Mouse (Mus musculus) neural tube, embryonic 14.5 days (tissue): Measurements from ENCODE around the gene Nfkbiz. TPM values are rescaled to one million over a fixed set of nuclear protein-coding genes. Genes with fewer than 3 reads are reported as not detected.
"Not testable (repeated sequence)": the region's sequence is repeated elsewhere in the genome, so short reads cannot be mapped to it uniquely, and the experiment has no call there.

Source experiments
- ATAC-seq: fragments of 200-750 bp; cut with Nextera tagmentation; 2 replicates; pipeline ENCODE4 v1.8.0; 2017; ENCODE audit warnings: low read depth, mild to moderate bottlenecking, moderate TSS enrichment, moderate library complexity
- H3K27ac ChIP-seq: fragments of 300-500 bp; sonication (generic); 2 replicates; pipeline ENCODE4 v1.5.1; 2014; ENCODE audit warnings: low read depth, mild to moderate bottlenecking, control low read depth, low read length, moderate library complexity, mixed read lengths
- H3K27me3 ChIP-seq: fragments of 300-500 bp; sonication (generic); 2 replicates; pipeline ENCODE4 v1.6.1; 2014; ENCODE audit warnings: low read length; ENCODE audit not compliant: control insufficient read depth, insufficient read depth
- H3K36me3 ChIP-seq: fragments of 300-500 bp; sonication (generic); 2 replicates; pipeline ENCODE4 v1.6.1; 2014; ENCODE audit warnings: low read length, mixed read lengths; ENCODE audit not compliant: control insufficient read depth, insufficient read depth
- H3K4me1 ChIP-seq: fragments of 300-500 bp; sonication (generic); 2 replicates; pipeline ENCODE4 v1.6.1; 2014; ENCODE audit warnings: low read length; ENCODE audit not compliant: control insufficient read depth, insufficient read depth
- H3K4me2 ChIP-seq: fragments of 300-500 bp; sonication (generic); 2 replicates; pipeline ENCODE4 v1.6.1; 2014; ENCODE audit warnings: mild to moderate bottlenecking, low read depth, low read length, control low read depth
- H3K4me3 ChIP-seq: fragments of 300-500 bp; sonication (generic); 2 replicates; pipeline ENCODE4 v1.5.1; 2014; ENCODE audit warnings: low read depth, low read length, control low read depth, mixed read lengths
- H3K9ac ChIP-seq: fragments of 300-500 bp; sonication (generic); replicated peaks from 2 replicates; pipeline ENCODE4 v1.6.1; 2014; ENCODE audit warnings: low read depth, mild to moderate bottlenecking, control low read depth, low read length, mixed read lengths
- H3K9me3 ChIP-seq: fragments of 300-500 bp; sonication (generic); 2 replicates; pipeline ENCODE4 v1.6.1; 2016; ENCODE audit warnings: low read length; ENCODE audit not compliant: control insufficient read depth
- WGBS: fragments of 180-500 bp; shearing (Covaris S2); extraction: QIAGEN DNeasy Blood & Tissue Kit; methylation state at CpG from one replicate; pipeline ENCODE4 v1.1.7; 2014; 5-methylcytosine and 5-hydroxymethylcytosine counted together
- polyA plus RNA-seq: library from polyadenylated mRNA; unstranded; fragments of >200 nt; fragmentation: Nextera tagmentation; extraction: Ambion mirVana; gene quantifications from 2 replicates; pipeline ENCODE4 v1.2.1, GENCODE M21; 2014

The Nfkbiz gene
- 1.8 and 2.2 TPM in 2 replicates for polyA plus RNA-seq

DNA sequence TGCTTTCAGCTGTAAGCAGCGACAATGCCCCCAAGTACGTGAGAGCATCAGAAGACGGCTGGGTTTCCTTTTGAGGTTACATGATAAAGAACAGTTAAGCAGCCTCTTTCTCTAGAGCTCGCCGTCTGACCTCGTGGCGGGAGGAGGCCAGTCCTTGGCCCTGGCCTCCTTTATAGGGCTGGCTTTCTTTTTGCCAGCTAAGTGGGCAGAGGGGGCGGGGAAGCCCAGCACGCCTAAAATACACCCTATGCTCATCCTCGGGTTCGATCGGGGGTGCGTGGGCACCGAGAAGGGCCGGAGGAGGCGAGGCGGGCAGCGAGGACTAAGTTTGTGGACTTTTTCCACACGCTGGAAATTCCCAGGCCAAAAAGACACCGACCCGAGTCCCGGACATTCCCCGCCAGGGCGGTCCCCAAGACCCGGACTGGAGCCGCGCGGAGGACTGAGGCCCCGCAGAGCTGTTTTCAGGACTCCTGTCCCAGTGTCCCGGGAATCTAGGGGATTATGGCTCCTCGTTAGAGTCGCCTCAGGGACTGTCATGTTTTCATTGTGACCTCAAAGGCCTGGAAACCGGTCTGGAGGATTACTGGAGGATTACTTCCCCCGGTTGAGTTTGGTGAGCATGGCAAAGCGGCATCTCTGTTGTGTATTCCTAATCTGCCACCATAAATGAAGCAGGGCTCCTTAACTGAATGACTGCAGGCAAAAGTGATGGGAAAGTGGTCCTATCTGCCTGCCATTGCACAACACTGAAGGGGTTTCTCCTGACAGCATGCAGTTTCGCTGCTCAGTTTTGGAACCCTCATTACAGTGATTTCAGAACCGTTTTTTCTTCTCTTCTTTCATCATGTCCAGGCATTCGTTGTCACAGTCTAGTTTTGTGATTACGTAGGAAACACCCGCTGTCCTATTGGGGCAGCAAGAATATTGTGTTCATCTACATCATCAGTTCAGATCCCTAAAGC, at the start of gene Nfkbiz:
Nfkbiz (minus strand) TSS at position 390 of the 965 bp plus-strand sequence.
- H3K4me3 ChIP-seq, result peak within 1 kb of the TSS; percentile 58
- 1% methylated on average over 40 of the region's 40 CpGs for WGBS
- peak within 1 kb of the TSS; percentile 75 for H3K4me2 ChIP-seq
- H3K27me3 ChIP-seq, result no peaks in the 10 kb centered on the region
- no peaks in the 10 kb centered on the region for H3K36me3 ChIP-seq
- H3K9ac ChIP-seq, result peak within 1 kb of the TSS; percentile 63
- H3K4me1 ChIP-seq, result 0 out of 2 replicates have a peak, but pooled peaks cover 5% of the 10 kb centered on the region
- H3K9me3 ChIP-seq, result no peaks in the 10 kb centered on the region
- H3K27ac ChIP-seq, result peak within 1 kb of the TSS; percentile 64
- peak; percentile 94 for ATAC-seq

DNA sequence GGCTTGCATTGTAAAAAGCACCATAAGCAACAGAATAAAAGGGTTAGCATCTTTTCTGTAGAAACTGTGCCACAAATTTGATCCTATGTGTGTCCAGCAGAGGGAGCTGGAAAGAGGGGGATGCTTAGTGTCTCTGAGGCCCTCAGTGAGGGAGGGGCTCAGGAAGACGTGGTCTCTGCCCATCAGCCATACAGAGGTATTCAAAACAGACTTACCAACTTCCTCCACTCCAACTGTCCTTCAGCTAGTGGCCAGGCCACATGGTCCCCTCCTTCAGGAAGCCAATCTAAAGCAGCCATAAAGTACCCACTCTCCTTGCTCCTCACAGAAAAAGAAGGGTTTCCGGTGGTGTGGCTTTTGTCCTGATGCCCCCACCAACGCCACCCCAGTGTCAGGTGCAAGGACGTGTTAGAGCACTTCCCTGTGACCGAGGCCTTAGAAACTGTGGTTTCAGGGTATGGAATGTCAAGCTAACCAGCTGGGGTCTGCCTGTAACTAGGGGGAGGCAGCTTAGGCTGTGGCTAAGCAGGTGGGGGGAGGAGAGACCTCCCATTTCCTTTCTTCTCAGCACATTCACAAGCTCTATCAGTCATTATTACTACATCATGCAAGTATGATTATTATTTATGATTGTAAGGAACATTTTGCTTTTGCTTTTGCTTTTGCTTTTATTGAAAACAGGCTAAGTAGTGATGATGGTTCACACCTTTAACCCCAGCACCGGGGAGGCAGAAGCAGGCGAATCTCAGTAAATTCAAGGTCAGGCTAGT, 49.3 kb upstream of the Nfkbiz start:
- 66% methylated on average over 7 of the region's 7 CpGs for WGBS

DNA sequence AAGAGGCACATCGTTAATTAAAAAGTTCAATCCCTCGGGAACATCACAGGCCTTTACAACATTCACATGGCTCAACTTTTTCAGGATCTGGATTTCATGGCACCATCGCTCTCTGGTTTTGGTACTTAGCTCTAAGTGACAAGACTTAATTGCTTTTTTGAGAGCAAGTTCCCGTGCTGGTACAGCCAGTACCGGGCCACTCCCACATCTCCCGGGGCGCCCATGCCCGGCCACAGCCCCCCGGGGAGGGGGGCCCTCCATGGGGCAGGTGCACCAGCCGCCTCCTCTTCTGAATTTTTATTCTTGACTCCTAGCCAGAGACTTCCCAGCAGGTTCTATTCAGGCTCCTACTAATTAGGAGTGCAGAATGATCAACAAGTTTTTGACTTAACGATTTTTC, 45.5 kb upstream of the Nfkbiz start:
- Histone ChIP-seq H3K9me3 (no peaks in the 10 kb centered on the region), H3K27ac (no peak overlapping the region), H3K4me3 (no peak overlapping the region), H3K27me3 (no peaks in the 10 kb centered on the region), H3K9ac (no peak overlapping the region), H3K4me1 (no peaks in the 10 kb centered on the region), H3K4me2 (no peak overlapping the region), H3K36me3 (0 out of 2 replicates have a peak, but pooled peaks cover 5% of the 10 kb centered on the region)
- no peak for ATAC-seq
- WGBS, result 78% methylated on average over 11 of the region's 11 CpGs

More for the DNA sequence above, 49.3 kb upstream of the Nfkbiz start:
- H3K27me3 ChIP-seq, result no peaks in the 10 kb centered on the region
- H3K4me1 ChIP-seq, result no peaks in the 10 kb centered on the region
- ATAC-seq, result peak; percentile 41; the same call in 1 of the 2 replicates
- 0 out of 2 replicates have a peak, but pooled peaks cover 5% of the 10 kb centered on the region for H3K36me3 ChIP-seq
- no peak overlapping the region for H3K27ac ChIP-seq
- no peak overlapping the region for H3K4me2 ChIP-seq
- no peaks in the 10 kb centered on the region for H3K9me3 ChIP-seq
- no peak overlapping the region for H3K9ac ChIP-seq
- no peak overlapping the region for H3K4me3 ChIP-seq

DNA sequence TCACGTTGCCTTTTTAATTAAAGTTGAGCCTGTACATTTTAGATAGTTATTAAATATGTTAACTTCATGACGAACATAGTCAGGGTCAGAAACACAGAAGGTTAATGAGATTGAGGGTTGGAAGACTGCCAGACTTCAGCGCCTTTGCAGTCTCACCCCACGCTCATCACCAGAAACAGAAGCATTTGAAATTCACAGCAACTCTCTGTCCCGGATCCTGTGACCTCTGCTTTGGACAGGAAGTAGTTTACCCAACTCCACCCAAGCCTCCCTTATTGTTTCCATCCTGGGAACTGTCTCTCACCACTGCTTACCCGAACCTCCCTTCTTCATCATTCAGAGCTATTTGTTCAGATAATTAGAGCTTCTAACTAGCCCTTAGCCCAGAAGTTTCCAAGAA, 37.3 kb upstream of the Nfkbiz start:
- ATAC-seq, result no peak
- no peaks in the 10 kb centered on the region for H3K9me3 ChIP-seq
- H3K4me3 ChIP-seq, result no peak overlapping the region
- H3K9ac ChIP-seq, result no peak overlapping the region
- no peaks in the 10 kb centered on the region for H3K27me3 ChIP-seq
- no peaks in the 10 kb centered on the region for H3K4me1 ChIP-seq
- H3K4me2 ChIP-seq, result no peak overlapping the region
- 67% methylated on average over 6 of the region's 6 CpGs for WGBS
- no peak overlapping the region for H3K27ac ChIP-seq
- H3K36me3 ChIP-seq, result no peaks in the 10 kb centered on the region

DNA sequence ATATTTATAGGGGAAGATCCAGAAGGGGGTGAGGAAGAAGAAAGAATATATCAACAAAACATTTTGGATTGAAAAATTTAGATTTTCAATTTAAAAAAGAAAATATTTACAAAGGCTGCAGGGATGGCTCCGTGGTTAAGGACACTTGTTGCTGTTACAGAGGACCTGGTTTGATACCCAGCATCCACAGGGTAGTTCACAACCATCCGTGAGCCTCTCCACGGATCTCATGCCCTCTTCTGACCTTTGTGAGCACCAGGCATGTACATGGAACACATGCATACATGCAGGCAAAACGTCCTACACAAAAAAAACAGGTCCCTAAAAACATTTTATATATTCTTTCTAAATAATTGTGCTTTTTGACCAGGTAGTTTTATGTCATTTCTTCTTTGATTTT, 25.1 kb upstream of the Nfkbiz start:
- 0 out of 2 replicates have a peak, but pooled peaks have one; percentile 41 for ATAC-seq
- H3K27me3 ChIP-seq, result no peaks in the 10 kb centered on the region
- WGBS, result 69% methylated on average over 4 of the region's 4 CpGs

DNA sequence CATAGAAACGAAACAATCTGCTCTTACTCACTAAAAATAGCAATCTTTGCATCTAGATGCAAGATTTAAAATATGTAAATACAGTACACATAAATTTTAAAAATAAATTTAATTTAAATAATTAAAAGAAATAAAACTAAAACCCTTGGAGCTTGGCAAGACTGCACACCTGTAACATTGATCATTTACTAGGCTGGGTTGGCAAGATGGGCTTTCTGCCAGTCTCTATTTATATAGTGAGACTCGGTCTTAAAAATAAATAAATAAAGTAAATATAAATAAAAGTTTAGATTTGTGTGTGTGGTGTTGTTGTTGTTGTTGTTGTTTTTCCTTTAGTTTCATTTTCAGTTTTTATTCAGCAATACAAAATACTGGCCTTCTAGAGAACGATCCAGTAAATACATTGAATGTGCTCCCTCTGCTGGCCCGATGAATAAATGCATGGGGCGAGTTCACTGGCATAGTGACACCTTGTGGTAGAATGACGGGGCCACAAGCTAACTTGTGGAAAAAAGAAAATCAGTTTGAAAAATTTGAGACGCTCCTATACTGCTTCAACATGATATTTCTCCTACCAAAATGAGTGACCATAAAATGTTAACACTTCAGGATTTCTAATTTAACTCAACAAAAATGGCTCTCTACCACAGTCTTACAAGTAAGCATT, 24.6 kb upstream of the Nfkbiz start:
- Histone ChIP-seq H3K27me3 (no peaks in the 10 kb centered on the region), H3K4me3 (no peak overlapping the region), H3K9ac (no peak overlapping the region), H3K4me1 (no peaks in the 10 kb centered on the region), H3K4me2 (no peak overlapping the region), H3K9me3 (no peaks in the 10 kb centered on the region), H3K27ac (no peak overlapping the region), H3K36me3 (peaks cover 5% of the 10 kb centered on the region; the same call in 1 of the 2 replicates)
- peak; percentile 38; the same call in 1 of the 2 replicates for ATAC-seq
- WGBS, result 29% methylated on average over 7 of the region's 7 CpGs

More for the DNA sequence above, 25.1 kb upstream of the Nfkbiz start:
- Histone ChIP-seq H3K4me3 (no peak overlapping the region), H3K36me3 (peaks cover 5% of the 10 kb centered on the region; the same call in 1 of the 2 replicates), H3K9me3 (no peaks in the 10 kb centered on the region), H3K9ac (no peak overlapping the region), H3K4me1 (no peaks in the 10 kb centered on the region), H3K27ac (no peak overlapping the region), H3K4me2 (no peak overlapping the region)

DNA sequence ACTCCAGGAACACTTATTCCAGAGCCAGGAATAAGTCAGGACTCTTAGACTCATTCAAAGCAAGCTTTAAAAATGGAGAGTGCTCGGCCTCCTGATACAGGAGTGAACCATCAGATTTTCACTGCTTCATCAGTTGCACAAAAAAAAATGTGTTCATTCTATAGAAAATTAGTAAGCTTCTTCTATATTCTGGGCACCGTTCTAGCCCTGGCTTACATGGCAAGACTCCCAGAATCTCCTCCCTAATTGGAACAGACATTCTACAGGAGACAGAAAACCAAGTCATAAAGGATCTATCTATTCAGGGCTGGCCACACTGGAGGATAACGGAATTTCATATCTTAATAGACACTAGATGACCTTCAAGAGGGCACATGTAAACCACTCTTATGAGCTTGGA, 22.4 kb upstream of the Nfkbiz start:
- no peak for ATAC-seq
- Histone ChIP-seq H3K9ac (no peak overlapping the region), H3K9me3 (no peaks in the 10 kb centered on the region), H3K4me3 (no peak overlapping the region), H3K27ac (no peak overlapping the region), H3K36me3 (peaks cover 3% of the 10 kb centered on the region; the same call in 1 of the 2 replicates), H3K27me3 (no peaks in the 10 kb centered on the region), H3K4me2 (no peak overlapping the region), H3K4me1 (no peaks in the 10 kb centered on the region)
- 93% methylated on average over 3 of the region's 3 CpGs for WGBS

DNA sequence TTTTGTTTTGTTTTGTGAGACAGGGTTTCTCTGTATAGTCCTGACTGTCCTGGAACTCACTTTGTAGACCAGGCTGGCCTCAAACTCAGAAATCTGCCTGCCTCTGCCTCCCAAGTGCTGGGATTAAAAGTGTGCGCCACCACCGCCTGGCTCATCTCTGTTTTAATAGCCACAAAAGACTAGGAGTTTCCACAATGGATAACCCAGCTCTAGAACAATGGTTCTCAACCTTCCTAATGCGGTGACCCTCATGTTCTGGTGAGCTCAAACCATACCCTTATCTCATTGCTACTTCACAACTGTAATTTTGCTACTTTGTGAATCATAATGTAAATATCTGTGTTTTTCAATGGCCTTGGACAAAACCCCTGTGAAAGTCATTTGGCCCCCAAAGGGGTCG, 20.7 kb upstream of the Nfkbiz start:
- H3K9me3 ChIP-seq, H3K27me3 ChIP-seq, H3K9ac ChIP-seq, H3K4me3 ChIP-seq, H3K36me3 ChIP-seq, H3K4me2 ChIP-seq, H3K27ac ChIP-seq, H3K4me1 ChIP-seq, ATAC-seq: not testable (repeated sequence)
- WGBS, result 98% methylated on average over 4 of the region's 4 CpGs
